Mouse (Mus musculus): ENCODE results near the gene Coq10b.

- TF ChIP-seq GATA1 (IDR thresholded peaks at IDR 0.05; ENCODE audit: borderline replicate concordance, low read length) (no peak), FLI1 (IDR thresholded peaks at IDR 0.05; ENCODE audit: low read length) (no peak)
Observed at GRCm38 (mm10) chr1:55021907-55022306, 30.7 kb upstream of the Coq10b start.
